Mouse (Mus musculus): Measurements from ENCODE around the gene Prex1.
"Not testable (repeated sequence)": the region's sequence is repeated elsewhere in the genome, so short reads cannot be mapped to it uniquely, and the experiment has no call there.

Gene Prex1

GRCm38 (mm10) chr2:166713690-166714426 is at the start of gene Prex1:
TSS of gene Prex1 (minus strand) at chr2:166713832.
- peak; percentile 100 for DNase-seq (ENCODE audit: extremely low spot score)

- DNase-seq (ENCODE audit: extremely low spot score) = no peak
Measured at GRCm38 (mm10) chr2:166757969-166758368, 44.3 kb upstream of the Prex1 start.

GRCm38 (mm10) chr2:166754760-166755159 is 41.1 kb upstream of the Prex1 start:
- DNase-seq (ENCODE audit: extremely low spot score) = no peak

GRCm38 (mm10) chr2:166754194-166754593 is 40.6 kb upstream of the Prex1 start:
- no peak for DNase-seq (ENCODE audit: extremely low spot score)

GRCm38 (mm10) chr2:166750620-166751191 is 37.1 kb upstream of the Prex1 start:
- DNase-seq (ENCODE audit: extremely low spot score) = no peak

GRCm38 (mm10) chr2:166746261-166746913 is 32.8 kb upstream of the Prex1 start:
- not testable (repeated sequence) for DNase-seq (ENCODE audit: extremely low spot score)

- DNase-seq (ENCODE audit: extremely low spot score) = no peak
Measured at GRCm38 (mm10) chr2:166745849-166746248, 32.2 kb upstream of the Prex1 start.

- no peak for DNase-seq (ENCODE audit: extremely low spot score)
Measured at GRCm38 (mm10) chr2:166744433-166744832, 30.8 kb upstream of the Prex1 start.

GRCm38 (mm10) chr2:166743504-166743903 is 29.9 kb upstream of the Prex1 start:
- DNase-seq (ENCODE audit: extremely low spot score) = no peak

- no peak for DNase-seq (ENCODE audit: extremely low spot score)
Measured at GRCm38 (mm10) chr2:166741445-166741844, 27.8 kb upstream of the Prex1 start.

GRCm38 (mm10) chr2:166740396-166740795 is 26.8 kb upstream of the Prex1 start:
- DNase-seq (ENCODE audit: extremely low spot score) = no peak

GRCm38 (mm10) chr2:166737307-166737706 is 23.7 kb upstream of the Prex1 start:
- DNase-seq (ENCODE audit: extremely low spot score) = no peak

GRCm38 (mm10) chr2:166735469-166736001 is 21.9 kb upstream of the Prex1 start:
- DNase-seq (ENCODE audit: extremely low spot score) = peak; percentile 56

GRCm38 (mm10) chr2:166732860-166733259 is 19.2 kb upstream of the Prex1 start:
- no peak for DNase-seq (ENCODE audit: extremely low spot score)

GRCm38 (mm10) chr2:166732146-166732545 is 18.5 kb upstream of the Prex1 start:
- DNase-seq (ENCODE audit: extremely low spot score) = no peak

- DNase-seq (ENCODE audit: extremely low spot score) = not testable (repeated sequence)
Measured at GRCm38 (mm10) chr2:166731102-166731883, 17.7 kb upstream of the Prex1 start.

GRCm38 (mm10) chr2:166730567-166730915 is 16.9 kb upstream of the Prex1 start:
- no peak for DNase-seq (ENCODE audit: extremely low spot score)

GRCm38 (mm10) chr2:166729656-166730566 is 16.3 kb upstream of the Prex1 start:
- peak; percentile 27 for DNase-seq (ENCODE audit: extremely low spot score)

- DNase-seq (ENCODE audit: extremely low spot score) = no peak
Measured at GRCm38 (mm10) chr2:166729045-166729444, 15.4 kb upstream of the Prex1 start.

GRCm38 (mm10) chr2:166728261-166728680 is 14.6 kb upstream of the Prex1 start:
- DNase-seq (ENCODE audit: extremely low spot score) = peak; percentile 41

- no peak for DNase-seq (ENCODE audit: extremely low spot score)
Measured at GRCm38 (mm10) chr2:166727790-166728189, 14.2 kb upstream of the Prex1 start.

All from embryo, embryonic 9.5 days (tissue).